Mouse (Mus musculus) kidney, adult 2 months (tissue): ENCODE measurements around the gene Cdh12.

ENCODE experiments used
- CTCF ChIP-seq: fragments of 200-500 bp; conservative IDR thresholded peaks from 2 replicates; pipeline ENCODE4 v1.5.1; 2011; ENCODE audit warnings: low read depth, mild to moderate bottlenecking, control low read depth, low read length, moderate library complexity, mixed read lengths; ENCODE audit not compliant: insufficient read depth, insufficient read length
- POLR2A ChIP-seq: fragments of 200-500 bp; IDR thresholded peaks from one replicate; pipeline ENCODE4 v1.6.1; 2011; ENCODE audit warnings: low read depth, low read length, control low read depth

DNA sequence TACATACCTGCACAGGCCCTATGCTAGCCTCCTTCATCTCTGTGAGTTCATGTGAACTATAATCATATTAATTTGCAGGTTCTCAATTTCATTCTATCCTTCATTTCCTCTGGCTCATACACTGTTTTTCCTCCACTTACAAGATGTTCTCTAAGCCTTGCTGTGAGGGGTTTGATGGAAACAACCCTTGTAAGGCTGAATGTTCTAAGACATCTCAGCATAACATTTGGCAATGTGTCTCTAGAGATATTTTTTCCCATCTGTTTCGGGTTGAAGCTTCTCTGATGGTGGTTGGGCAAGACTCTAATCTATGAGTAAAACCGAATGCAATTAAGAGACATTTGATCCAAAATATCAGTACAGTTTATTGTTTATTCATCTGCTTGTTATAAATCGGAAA, 444.4 kb downstream of the Cdh12 start:
- TF ChIP-seq CTCF (no peak), POLR2A (no peak)
